Mouse (Mus musculus) cerebellum, postnatal 36 days (tissue): ENCODE data around the gene Kirrel3.

Experiments
- DNase-seq, 2 experiments: peaks; one replicate each; pipeline ENCODE4 v3.0.0; 2021 to 2022; ENCODE audit warnings: mixed read lengths in 2 of 2

Kirrel3 gene

DNA sequence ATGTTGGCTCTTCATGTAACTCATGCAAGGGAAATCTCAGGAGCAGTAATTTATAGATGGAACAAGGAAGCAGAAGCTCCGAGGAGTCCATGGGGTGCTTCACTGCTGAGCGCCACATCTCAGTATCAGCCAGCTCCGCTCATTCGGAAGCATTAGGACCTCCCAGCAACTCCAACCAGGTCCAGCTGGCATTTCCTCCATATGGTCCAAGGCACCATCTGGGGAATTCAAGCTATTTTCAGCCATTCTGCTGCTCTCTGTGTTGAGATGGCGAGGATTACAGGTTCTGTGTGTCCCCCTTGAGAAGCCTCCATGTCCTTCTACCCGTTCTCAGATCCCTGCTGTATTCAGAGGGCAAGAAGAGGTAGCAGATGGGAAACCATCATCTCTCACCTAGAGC lies 419.5 kb downstream of the Kirrel3 start:
- peak; percentile 87 to 91 for DNase-seq

DNA sequence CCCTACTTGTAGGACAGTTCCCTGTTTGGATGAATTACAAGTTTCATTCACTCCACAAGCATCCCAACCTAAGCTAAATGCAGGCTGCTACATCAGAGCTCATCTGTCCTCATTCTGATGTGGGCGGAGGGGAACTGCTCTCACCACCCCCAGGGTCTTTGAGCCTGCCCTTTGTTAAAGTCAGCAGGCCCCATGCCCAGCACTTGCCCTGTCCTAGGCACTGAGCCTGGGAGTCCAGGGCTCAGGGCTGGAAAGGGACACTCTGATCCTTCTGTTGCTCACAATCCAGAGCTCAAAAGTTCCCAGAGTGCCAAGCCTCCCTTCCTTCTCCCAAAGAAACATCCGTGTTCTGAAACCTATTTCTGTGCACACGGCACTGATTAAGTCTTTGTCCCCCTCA lies 422.3 kb downstream of the Kirrel3 start:
- DNase-seq = no peak

DNA sequence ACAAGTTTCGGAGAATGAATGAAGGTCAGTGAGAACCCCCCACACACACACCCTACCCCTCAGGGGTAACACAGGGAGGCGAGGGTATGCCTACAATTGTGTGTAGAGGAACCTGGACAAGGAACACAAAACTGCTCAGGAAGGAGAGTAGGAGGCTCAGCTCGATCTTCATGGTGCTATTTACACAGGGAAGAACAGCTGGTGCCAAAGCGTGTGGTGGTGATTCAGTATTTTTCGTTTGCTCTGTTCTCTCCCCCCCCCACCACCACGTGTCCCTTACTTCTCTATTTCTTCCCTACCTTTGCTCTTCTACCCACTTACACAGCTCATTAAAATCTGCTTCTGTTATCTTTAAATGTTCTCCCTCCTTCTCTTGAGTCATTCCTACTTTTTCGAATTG lies 426.1 kb downstream of the Kirrel3 start:
- no peak for DNase-seq

DNA sequence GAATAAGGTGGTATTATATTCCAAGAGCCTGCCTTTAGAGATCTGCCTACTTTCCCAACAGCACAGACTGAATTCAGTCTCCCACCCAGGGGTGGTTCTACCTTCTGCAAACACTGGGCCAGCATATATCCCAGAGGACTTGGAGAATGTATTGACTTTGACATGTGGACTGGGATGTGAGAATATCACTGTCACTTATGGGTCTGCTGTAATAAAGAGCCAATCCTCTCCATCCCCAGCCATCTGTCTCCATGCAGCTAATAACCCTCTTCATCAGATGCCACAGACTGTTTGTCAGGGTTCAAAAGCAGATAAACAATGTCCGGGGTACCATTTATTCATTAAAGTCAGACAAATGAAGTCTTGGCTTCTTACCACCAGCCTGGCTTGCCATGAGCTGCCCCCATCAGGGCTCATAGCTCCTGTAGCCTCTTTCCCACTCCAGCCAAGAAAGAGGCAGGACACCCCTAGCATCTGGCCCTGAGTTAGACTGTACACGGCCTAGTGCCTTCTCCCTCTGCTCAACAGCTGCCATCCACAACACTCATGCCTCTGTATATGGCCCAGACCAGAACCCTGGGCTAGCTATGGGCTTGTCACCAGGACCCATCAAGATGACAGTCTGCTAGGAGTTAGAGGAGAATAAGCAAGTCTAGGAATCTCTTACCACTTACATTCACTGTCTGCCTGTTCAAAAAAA lies 426.7 kb downstream of the Kirrel3 start:
- DNase-seq = no peak

DNA sequence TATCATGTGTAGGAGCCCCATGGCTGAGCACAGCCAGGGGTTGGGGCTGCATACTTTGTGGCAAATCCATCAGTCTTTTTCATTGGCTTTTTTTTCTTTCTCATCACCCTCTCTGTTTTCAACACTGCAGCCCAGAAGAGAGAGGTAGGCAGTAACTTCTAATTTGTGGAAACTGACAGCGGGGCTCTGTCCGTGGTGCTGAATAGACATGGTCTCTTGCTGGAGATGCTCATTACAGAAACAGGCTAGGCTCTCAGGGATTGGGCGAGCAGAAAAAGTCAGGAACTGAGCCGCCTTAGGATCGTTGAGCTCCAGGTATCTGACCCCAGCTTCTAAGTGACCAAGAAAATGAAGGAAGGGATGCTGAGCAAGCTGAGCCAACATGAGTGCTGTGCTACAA lies 427.3 kb downstream of the Kirrel3 start:
- DNase-seq = no peak

DNA sequence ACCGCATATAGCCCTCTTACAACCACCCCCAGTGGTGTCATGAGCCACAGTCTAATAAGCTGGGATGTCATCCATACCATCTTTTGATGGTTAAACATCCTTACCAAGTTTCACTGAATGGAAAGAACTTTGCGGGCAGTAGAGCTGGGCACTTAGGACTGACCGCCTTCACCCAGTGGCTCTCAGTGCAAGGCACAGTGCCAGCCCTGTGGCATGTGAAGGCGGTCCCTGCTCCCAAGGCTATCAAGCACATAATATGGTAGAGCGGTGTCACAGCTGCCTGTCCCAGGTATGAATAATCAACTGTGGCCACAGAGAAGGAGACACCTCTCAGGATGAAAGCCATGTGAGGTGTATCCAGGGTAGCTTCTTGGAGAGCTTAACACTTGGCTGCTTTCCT lies 433.3 kb downstream of the Kirrel3 start:
- DNase-seq = peak in 1 of 2 experiments; percentile 33

DNA sequence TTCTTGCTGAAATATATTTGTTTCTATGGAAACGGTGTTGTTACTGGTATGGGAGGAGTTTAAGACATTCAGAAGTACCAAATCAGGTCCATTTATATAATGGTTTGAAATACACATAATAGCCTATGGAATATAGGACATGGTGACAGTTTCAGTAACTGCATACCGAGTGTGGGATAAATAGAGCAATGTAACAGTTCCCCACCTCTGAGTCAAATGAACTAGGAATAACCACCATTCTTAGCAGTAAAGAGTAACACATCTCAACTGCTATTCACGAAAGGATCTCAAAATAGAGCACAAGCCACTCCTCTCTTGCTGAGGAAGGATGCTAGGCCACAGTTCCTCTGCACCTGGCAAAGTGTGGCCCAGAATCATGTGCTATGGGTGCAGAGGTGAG lies 434.4 kb downstream of the Kirrel3 start:
- DNase-seq = no peak

DNA sequence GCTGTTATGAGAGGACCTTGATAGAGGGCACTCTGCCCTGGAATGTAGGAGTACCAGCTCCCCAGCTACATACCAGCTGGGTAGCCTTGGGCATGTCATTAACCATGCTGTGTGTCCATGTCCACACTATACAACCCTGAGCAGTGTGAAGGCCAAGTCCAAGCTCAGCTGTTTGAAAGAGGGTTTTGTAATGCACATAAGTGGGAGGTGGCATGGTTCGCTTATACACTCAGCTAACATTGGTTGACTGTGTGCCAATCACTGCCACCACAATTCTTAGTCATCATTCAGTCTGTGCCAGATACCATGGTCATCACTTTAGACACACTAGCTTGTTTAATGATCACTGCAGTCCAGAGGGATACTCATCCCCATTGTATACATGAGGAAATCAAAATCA lies 436.2 kb downstream of the Kirrel3 start:
- DNase-seq = no peak

DNA sequence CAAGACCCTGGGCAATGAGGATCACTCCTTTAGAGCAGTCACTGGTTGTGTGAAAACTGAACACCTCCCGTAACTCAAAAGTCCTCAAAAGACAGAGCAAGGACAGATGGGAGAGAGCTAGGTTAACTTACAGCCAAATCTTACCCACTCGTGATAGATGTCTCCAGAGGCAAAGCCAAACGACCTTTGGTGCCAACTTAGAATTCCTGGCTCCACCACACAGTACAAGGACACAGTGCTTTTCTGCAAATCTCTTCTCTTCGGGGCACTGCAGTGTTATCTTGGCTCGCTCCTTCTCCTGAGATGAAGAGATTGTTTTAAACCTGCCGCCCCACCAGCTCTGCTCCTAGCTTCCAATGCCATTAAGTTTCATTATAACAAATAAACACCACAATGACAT lies 437.0 kb downstream of the Kirrel3 start:
- DNase-seq = no peak

DNA sequence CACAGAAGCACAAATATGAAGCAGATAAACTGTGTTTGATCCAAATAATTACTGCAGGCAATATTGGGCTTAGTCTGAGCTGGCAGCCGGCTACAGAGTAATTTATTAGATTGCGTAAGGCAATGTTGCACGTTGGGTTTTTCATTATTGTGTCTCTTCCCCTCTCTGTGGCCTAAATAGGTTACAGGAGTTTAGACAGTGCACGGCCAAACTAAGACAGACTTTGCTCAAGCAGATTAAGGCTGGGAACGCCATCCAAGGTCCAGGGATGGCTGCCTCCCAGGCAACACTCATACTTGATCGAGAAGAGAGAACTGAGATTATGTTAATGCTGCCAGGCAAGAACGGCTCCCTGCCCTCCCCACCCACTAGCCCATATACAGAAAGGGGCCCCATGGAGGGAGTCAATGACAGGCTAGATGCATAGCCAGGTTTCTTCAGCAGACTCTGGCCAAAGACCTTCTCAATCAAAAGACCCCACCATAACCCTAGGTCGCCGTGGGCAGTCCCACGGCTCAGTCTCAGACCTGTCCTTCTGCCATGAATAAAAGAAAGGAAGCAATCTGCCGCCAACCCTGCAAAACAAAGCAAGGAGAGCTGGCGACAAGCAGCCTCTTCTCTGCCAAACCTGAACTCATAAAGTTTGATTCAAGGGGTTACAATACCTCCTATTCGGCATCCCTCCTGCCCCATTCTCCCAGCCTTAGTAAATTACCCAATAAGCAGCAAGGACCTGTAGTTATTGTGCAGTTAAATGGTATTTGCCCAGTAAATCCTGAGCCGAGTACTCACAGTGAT lies 437.6 kb downstream of the Kirrel3 start:
- DNase-seq = no peak

DNA sequence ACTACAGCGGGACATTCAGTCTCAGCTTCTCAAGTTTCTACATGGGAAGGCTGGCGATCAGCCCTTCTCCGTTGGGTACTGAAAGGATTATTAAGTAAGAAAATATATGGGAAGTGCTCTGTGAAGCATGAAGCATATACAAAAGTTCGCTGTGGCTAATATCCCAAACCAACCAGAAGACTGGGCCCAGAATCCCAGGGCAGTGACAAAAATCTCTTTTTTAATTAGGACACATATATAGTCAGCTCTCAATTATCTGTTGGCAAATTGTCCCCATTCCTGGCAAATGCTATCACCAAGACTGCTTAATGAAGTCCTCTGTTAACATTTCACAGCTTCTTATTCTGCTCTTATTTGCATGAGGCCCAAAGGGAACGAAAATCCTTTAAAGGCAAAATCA lies 439.9 kb downstream of the Kirrel3 start:
- no peak for DNase-seq

DNA sequence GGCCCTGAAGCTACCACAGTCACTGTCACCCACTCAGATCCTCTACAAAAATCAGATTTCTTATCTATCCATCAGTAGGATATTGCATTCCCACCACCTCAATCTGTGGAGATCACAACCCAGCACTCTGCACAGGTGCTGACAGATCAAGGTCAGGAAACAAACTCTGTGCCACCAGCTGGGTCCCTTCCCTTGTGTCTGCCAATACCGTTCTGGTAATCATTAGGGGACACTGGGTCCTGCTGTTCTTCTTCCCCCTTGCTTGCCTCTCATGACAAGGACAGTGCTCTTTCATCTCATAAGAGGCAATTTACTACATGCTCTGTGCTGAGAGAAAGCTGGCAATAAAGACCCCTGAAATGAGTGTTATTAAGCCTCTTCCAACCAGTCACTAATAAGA lies 444.7 kb downstream of the Kirrel3 start:
- no peak for DNase-seq

DNA sequence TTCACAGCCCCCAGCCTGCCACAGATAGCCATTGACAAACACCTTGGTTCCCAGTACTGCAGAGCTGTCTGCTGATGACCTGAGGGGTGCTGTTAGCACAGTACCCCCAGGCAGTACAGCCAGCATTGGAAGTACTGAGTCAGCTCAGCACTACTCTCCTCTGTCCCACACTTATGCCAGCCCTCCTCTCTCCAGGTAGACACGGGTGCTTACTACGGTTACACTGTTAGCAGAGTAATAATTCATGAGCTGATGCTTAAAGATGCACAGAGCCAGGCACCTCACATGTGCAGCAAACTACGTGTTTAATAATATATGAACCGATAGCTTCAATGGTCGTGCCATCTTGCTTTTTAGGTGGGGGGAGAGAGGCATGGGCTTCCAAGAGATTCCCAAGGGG lies 452.4 kb downstream of the Kirrel3 start:
- no peak for DNase-seq

DNA sequence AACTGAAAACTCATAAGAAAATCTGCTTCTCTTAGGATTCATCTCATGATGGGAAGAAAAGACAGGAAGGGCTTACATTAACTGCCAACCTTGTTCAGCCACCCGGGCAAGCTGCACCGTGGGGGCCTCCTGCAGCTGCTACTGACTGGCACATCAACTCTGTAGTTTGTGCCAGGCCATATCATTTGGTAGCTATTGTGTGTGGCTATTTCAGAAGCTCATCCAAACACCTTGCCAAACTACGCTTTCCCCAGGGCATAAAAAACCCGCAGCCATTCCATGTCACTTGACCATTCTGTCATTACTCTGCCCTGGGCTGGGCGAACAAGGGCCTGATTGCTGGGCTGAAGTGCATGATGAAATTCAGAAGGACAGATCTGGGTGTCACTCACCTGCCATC lies 453.9 kb downstream of the Kirrel3 start:
- no peak for DNase-seq

DNA sequence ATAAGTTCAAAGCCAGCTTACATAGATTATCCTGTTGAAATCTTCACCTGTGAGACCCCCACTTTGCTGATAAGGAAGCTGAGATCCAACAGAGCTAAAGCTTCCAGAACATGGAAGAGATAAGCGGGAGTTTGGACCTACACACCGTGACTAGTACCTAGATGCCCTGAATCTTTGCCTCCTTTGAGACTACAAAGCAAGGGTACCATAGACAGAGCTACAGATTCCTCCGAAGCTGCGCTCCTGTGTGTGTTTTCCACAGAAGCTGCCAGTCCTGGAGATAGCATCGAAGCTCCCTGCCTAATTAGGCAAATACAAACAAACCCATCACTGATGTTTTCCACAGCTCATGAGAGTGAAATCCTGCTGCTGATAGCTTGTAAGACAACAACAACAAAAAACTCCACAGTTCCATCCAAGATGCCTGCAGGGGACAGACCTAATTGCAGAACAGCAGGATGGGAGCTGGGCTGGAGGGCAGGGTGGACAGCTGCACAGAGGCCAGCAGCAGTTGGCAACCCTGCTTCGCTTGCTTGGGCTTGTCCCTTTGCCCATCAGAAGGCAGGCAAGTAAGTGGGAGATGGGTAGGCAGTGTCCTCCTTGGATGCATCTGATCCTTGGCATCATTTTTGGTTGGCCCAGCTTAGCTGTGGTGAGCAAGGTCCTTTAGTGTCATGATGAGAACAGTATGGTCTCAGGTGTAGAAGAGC lies 456.6 kb downstream of the Kirrel3 start:
- DNase-seq = no peak

DNA sequence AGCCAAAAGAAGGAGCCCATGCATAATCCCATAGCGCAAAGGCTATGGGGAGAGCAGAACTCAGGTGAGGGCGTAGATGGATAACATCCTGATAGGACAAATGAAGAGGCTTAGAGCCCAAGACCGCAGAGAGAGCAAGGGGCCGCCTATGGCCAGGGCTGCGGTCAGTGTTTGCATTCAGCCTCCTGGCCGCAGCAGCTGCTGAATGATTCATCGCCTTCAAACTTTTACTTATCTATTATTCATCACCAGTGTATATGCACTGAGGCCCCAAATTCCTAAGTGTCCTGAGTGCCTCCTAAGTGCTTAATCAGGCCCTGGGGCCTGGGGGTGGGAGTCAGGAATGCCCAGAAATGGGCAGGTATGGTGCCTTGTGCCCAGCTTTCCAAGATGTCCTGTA lies 457.3 kb downstream of the Kirrel3 start:
- DNase-seq = no peak

DNA sequence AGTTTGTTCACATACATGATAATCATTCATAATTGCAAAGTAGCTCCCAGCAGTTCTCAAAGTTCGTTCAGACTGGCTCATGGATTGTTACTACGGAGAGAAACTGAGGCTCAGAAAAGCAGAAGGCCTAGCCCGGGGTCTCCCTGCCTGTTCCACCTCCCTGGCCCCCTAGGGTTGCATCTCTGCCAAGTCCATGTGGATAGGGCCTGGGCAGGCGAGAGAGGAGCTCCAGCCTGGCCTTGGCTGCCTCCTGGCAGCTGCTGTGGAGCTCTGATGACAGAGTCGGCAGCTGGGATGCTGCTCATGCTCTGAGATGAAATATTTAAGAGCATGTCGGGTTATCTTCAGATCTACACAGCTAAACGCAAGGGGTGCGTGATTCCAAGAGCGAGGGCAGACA lies 459.6 kb downstream of the Kirrel3 start:
- no peak for DNase-seq

DNA sequence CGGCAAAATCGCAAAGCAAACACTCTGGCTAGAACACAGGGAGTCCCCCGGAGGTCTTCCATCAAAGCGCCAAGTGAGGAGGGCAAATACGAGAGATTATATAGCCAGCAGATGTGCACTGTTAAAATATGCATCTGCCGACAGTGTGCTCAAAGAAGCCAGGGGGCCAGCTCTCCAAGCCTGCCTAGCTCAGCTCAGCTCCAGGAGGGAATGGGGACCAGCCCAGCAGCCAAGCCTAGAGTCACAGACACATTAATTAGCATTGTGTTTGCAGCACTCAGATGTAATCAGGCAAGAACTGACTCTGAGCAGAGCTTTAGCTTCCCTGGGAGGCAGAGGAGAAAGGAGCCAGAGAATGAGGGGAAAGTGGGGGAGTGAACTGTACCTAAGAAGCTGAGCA lies 461.6 kb downstream of the Kirrel3 start:
- DNase-seq = no peak

DNA sequence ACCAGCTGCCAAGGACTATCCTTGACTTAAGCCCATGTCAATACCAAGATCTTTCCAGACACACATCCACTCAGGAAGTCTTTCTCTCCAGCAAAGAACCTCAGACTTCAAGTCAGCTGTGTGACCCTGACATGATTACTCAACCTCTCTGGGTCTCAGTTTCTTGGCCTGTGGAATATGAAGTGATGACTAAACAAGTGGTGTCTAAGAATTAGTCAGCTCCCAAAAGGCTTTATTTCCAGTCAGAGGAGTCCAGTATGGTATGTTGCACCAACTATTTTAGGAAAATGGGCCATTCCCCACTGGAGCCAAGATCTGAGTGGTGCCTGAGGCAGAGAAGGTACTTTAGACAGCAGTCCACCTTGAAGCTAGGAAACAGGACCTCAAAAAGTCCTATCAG lies 462.0 kb downstream of the Kirrel3 start:
- DNase-seq = no peak

DNA sequence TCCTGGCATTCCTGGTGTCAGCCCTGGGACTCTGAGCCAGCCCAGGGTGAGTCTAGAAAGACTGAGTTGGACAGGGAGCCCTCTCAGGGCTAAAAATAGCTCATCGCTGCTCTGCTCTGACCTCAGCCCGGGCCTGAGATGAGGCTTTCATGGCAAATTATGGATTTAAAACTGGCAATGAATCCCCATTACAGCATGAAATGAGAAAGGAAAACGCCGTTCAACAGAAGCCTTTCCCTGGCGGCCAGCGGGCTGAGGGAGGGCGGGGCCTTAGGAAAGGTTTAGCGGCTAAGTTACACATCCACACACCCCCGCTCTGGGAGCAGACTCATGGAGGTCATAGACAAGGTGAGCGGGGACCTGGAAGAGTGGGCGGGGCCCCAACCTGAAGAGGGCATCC lies 467.7 kb downstream of the Kirrel3 start:
- DNase-seq = peak; percentile 58 to 60

DNA sequence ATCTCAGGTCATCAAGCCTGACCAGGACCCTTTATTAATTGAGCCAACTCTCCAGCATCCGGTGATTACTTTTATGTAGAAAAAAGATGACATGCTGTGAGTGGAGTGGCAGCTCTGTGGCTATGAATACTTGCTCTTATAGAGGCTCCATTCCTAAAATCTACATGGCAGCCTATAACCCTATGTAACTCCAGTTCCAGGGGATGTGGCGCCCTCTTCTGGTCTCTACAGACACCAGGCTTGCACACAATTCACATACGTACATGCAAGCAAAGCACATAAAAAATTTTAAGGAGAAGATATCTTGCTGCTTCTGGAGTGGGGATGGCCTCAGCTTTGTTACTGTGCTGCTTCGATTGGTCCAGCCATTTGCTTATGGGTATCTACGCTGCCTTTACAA lies 468.5 kb downstream of the Kirrel3 start:
- DNase-seq = peak; percentile 69 to 70

DNA sequence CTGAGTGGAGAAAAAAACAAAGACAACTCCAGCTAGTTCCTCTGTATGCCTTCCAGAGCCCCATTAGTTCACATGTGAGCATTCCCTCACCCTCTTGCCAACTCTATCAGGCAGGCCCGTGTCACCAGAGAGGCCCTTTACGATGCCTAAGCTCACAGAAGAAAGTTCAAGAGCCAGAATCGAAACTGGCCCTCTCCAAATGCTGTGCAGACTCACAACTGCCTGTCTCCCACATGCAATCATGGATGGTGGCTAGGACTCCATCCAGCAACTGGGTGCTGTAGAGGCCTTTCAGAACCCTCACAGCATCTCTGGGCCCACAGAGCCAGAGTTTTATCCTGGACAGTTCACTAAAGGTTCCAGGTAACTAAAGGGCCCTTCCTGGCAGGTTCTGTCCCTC lies 470.8 kb downstream of the Kirrel3 start:
- no peak for DNase-seq

DNA sequence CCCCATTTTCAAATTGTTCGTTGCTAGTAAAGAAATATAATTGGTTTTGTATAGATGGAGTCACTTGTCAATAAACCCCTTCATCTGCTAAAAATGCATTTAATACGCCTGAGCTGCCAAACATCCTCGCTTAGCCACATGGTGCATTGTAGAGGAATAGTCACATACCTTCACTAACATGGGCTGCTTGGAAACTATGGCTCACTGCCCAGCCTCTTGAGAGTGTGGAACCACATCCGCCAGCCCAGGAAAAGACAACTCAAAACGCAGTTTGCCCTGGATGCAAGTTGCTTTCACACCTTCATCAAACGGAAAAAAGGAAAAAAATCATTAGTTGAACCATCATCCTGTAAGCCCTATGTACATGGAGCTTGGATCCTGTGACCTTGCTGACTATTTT lies 472.0 kb downstream of the Kirrel3 start:
- peak; percentile 44 to 58 for DNase-seq
